Mouse (Mus musculus) cerebellum, postnatal 4 days (tissue): ENCODE data around the gene Tmprss3.
A peak's percentile ranks its signal among the peaks of the same experiment; 100 is the strongest.

ENCODE experiments used
- DNase-seq, 2 experiments: peaks; one replicate each; pipeline ENCODE4 v3.0.0; 2022; ENCODE audit warnings: low spot score in 2 of 2, mixed read lengths in 1 of 2

The Tmprss3 gene

DNA sequence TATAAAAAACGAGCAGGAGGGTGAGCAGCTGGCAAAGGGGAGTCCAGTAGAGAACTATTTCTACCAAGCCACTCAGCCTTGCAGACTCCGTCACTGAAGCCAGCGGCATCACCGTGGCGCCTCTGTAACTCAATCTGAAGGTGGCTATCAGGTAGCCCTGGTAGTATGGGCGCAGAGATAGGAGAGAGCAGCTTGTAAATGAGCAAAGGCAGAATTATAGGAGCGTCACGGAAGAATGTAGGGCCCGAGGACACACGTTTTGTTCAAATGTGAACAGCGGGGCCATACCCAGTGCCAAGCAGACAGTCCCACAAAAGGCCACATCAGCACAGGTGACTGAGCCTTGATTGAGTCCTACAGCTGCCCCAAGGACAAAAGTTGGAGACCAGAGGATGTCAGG is at the start of gene Tmprss3:
Gene Tmprss3 (minus strand): TSS at position 101 of the 400 bp plus-strand sequence.
- DNase-seq, result no peak

DNA sequence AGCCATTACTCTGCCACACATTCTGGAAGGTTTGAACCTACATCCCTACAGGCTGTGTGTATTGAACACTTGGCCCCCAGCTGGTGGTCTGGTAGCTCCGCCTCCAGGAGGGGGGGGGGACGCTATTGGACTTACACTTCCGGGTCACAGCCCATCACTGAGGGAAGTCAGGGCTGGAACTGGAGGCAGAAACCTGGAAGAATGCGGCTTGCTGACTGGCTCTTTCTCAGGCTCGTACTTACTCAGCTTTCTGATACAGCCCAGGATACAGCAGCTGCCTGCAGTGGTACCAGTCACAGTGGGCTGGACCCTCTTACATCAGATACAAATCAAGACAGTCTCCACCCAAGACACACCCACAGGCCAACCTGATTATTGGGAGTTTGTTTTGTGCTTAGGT is 48.4 kb upstream of the Tmprss3 start:
- DNase-seq, result no peak

DNA sequence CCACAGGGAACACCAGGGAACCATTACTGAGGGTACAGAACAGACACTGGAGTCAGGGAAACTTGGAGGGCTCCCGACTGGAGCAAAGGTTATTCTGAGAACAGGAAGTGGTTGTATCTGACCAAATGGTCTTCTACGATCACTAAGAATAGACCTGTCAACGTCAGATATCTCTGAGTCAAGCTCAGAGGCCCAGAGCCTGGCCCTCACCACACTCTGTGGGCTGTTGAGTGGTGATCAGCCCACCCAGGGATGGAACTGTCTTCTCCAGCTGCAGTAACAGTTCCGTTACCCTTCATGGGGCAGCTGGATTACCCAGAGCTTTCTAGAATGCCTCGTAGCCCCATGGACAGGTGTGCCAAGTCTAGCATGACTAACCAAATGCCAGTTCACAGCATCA is 46.5 kb upstream of the Tmprss3 start:
- no peak for DNase-seq

DNA sequence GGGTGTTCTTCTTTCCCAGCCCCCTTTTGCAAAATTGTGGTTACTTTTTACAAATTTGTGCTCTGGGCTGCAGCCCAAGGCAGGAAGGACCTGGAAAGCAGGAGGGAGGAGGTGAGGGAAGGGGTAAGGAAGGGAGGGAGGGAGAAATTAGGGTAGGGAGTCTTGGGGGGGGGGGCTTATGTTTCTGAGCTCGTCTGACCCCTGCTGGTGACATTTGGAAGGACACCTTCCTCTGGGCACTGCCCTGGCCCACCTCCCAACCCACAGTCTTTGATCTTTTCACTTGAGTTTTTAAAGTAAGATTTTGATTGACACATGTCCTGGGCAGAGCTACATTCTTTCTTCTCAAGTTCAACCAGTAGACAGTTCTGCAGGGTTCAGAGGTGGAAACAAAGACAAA is 44.0 kb upstream of the Tmprss3 start:
- no peak for DNase-seq

DNA sequence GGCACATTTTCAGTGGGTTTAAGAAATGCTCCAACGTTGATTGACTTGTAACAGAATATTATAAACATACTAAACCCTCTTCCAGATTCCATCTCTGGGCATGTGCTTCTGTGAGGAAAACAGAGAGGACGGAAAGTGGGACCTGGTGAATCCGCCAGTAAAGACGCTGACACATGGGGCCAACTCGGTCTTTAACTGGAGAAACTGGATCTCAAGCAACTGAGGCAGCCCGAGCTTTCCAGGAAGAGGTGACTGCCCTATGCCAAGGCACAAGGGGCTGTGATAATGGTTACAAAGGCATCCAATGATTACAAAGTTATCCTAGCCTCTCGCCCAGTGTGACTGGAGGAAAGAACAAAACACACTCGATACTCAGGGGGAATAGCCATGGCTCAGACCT is 42.4 kb upstream of the Tmprss3 start:
- peak in 1 of 2 experiments; percentile 16 for DNase-seq

DNA sequence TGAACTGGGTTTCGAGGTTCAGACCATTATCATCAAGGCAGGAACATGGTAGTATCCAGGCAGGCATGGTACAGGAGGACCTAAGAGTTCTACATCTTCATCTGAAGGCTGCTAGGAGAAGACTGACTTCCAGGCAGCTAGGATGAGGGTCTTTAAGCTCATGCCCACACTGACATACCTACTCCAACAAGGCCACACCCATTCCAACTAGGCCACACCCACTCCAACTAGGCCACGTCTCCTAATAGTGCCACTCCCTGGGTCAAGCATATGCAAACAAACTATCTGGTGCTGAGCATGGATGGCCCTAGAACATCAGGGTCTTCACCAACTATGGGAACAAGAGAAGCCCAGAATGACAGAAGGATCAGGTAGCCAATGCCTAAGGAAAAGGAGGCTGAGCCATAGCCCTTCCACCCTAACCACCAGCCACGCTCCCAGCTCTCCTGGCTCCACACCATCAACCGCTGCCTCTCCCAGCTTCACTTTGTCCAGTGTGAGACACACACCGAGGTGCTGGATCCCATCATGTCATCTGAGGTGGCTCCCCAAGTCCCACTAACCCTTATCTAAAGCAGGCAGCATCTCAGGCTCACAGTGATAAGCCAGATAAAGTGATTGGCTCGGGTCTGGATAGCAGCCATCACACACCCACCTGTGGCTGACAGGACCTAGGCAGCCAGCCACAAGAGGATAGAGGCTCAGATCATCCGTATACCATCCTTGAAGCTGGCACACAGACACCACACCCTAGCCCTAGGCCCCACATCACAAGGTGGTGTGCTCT is 39.6 kb upstream of the Tmprss3 start:
- peak in 1 of 2 experiments; percentile 15 for DNase-seq

DNA sequence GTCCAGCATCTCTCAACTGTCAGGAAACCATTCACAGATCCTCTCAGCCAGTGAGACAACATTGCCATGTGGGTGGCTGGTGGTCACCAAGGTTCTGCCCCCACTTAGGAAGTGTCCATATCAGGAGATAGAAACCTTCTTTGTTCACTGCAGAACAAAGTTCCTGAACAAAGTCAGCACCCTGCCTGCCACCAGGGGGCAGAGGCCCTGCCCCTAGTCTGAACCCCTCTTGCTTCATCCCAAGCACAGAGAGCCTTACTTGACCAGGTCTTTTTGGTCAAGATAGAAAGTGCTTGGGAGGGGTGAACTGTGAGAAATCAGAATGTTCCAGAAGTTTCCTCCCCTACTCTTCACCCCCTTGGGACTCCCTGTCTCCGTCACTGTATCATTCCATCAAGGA is 37.1 kb upstream of the Tmprss3 start:
- peak in 1 of 2 experiments; percentile 2 for DNase-seq

DNA sequence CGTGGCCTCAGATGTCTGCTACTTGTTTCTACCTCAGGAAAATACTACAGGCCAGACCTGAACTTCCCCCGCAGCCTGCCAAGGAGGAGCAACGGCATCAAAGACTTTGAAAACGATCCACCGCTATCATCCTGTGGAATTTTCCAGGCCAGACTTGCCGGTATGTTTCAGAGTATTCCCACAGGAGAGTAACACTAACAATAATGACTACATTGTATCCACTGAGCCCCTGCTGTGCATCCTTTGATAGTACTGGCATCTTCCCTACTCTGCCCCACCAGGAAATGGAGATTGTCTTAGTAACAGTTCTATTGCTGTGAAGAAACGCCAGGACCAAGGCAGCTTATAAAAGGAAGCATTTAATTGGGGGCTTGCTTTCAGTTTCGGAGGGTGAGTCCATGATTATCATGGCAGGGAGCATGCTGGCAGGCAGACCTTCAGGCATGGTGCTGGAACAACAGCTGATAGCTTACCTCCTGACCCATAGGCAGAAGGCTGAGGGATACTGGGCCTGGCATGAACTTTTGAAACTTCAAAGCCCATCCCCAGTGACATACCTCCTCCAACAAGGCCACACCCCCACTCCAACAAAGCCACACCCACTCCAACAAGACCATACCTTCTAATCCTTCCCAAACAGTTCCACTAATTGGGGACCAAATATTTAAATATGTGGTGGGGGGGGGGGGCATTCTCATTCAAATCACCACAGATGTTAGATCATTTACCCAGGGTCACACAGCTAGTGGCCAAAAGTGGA is 33.7 kb upstream of the Tmprss3 start:
- DNase-seq, result peak in 1 of 2 experiments; percentile 6

DNA sequence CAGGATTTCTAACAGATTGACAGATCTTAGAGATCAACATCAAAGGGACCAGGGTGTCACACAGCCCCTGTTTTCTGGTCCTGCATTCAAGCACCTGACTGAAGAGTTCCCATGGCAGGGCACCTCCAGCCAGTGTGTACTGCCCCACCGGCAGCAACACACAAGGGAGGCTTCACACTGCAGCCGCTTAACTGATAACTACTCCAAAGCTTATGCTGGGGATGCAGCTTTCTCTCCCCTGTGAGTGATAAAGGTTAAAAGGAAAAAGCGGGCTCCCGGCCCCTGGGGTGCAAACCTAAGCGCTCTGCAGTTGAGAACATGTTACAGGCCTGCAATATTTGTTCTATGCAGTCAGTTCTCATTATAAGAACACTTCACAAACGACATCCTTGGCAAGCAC is 33.0 kb upstream of the Tmprss3 start:
- peak in 1 of 2 experiments; percentile 13 for DNase-seq

DNA sequence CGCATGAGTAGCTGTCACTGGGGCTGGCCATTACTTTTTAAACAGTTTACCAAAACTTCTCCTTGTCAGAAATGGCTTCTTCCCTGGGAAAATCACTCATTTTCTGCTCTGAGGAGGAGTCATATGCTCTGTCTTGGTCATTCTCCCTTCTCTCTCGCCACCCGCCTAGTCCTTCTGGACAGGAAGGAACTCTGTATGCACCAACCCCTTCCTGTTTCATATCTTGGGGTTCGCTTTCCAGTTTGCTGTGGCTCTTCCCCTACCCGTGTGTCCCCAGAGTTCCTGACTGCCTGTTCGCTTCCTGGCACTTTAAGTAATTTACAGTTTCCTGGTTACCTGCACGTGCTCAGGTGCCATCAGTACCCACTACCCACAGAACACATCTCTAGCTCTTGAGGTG is 28.2 kb upstream of the Tmprss3 start:
- DNase-seq, result no peak

DNA sequence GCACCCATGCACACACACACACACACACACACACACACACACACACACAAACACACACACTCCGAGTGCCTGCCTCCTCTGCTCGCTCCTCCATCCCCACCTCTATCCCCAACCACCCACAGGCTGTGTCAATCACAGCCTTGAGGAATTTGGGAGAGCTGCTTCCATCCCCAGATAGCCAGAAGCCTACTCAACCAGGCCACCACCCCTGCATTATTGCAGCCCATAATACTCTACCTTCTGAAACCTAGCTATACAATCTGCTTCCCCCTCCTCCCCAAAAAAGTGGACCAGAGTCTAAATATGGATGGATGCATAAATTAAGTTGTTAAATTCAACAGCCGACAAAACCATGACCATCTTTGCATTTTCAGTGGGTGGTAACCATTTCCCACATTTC is 27.6 kb upstream of the Tmprss3 start:
- DNase-seq, result peak in 1 of 2 experiments; percentile 2

DNA sequence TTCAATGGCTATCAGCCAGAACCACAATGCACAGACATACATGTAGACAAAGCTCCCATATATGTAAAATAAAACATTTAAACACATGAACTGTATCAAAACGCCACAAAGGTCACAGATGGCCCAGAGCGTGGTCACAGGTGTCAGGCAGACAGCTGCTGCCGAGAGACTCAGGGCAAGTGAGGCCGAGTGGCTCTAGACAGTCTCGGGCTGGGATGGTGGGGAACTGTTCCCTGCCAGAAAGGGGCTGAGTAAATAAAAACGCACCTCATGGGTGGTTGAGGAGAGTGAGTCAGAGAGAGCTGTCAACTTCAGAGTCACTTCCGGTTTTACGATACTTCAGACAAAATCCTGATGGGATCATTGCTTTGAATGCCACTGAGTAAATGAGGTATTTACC is 25.8 kb upstream of the Tmprss3 start:
- DNase-seq, result no peak

DNA sequence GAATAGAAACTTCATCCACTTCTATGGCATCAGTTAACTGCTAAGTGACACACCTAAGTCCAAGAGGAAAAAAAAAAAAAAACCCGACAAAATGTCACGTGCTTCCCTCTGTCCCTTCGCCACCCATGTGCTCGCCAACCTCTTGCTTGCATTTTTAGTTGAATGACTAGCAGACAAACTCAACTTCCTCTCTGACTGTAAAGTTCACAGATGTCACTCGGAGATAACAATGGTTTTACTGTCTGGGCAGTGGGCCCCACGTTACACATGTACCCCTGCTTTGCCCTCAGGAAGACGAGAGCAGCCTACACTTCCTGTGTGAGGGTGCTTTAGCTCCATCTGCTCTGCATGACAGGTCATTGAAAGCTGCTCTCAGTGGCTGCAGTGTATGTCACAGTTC is 25.1 kb upstream of the Tmprss3 start:
- no peak for DNase-seq

DNA sequence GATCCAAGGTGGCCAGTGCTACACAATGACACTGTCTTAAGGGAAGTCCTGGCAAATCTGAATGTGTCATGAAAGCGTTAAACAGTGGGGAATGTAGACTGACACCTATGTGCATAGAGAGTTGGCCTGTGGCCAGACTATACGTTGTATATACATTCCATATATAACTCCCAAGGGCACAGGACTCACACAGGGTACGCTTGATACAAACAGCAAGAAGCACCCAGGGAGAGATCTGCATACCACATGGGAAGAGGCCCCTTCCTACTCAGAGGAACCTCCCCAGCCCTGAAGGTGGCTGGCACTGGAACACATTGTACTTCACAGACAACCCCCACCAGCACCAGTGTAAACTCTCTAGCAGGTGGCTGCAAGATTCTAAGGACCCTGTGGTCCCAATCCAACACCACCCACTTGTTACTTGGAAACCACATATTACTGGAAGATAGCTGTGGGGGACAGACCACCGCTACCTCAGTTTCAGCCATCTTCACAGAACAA is 24.1 kb upstream of the Tmprss3 start:
- no peak for DNase-seq

DNA sequence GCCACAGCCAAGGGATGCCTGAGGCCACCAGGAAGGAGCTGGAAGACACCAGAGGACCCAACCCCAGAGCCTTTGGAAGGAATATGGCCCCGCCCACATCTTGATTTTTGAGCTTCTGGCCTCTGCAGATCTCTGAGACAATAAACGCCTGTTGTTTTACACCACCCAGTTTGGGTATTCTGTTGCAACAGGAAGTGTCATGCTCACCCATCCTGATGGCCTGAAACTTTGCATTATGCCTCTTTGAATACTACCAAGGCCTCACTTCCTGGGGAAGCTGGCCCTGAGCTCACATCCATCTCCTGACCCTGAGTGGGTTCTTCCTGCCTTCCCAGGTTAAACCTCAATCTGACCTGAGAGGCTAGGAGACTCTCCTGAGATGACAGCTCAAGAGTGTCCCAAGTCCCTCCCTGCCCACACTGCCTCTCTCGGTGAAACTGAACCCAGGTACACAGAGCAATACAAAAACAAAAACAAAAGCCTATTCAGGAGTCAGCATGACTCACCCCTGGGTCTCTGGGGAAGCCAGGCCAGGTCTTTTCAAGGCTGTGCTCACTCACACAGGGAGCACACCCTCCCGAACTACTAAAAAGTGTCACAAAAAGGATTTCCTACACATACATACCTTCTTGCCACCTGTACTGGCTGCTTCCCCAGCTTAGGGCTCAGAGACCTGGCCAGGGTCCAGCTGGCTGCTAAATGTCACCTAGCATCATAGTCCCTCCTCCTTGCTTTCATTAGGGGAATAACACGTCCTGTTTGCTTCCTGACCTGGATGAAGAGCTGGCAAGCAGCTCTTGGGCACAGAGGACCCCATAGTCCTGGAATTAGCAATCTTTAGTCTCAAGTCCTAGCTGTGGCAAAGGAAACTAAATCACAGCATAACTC is 17.5 kb upstream of the Tmprss3 start:
- no peak for DNase-seq

DNA sequence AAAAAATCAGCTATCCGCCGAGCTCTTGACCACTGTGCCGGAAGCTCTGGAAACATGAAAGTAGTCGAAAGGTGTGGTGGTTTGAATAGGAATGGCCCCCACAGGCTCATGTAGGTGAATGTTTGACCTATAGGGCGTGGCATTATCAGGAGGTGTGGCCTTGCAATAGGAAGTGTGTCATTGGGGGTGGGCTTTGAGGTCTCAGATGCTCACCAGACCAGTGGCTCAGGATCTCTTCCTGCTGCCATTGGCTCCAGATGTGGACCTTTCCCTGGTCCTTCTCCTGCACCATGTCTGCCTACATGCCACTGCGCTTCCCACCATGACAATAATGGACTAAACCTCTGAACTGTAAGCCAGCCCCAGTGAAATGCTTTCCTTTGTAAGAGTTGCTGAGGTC is 13.1 kb upstream of the Tmprss3 start:
- DNase-seq, result no peak

DNA sequence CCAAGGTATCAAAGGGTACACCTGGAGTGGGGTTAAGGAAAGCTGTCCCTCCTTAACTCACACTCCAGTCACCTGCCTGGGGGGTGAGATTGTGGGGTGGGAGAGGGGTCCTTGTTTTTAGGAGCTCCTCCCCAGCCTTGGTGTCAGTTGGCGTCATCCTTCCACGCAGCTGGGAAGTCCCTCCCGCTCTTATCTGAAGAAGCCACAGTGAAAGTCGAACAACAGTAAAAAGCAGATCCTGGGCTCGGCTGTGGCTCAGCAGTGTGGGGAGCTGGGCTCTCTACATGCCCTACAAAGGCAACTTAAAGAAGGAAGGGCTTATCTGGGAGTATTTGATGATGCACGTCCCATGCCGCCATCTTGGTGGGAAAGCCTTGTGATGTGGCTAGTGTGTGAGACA is 11.5 kb upstream of the Tmprss3 start:
- DNase-seq, result no peak

DNA sequence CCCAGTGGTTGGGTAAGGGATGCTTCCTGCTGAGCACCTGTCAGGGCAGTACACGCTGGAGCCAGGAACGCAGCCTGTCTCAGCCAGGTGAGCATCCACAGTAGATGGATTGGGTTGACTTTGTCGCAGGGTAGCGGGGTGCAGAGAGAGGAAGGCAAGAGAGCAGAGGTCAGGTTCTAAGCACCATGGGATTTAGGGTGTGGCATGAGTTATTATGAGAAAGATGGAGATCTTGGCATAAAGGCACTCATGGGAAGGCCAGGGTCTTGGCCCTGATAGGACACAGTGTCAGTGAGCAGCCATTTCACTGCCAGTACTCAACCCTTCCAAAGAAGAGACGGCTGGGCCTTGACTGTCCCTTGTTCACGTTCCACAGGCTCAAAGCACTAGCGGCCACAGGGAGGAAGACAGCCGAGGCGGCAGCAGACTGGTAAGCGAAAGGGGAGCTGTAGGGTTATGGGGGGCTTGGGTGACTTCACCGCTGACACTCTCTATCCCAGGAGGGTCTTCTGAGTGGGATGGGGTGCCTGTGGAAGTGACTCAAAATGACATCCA is 10.7 kb upstream of the Tmprss3 start:
- no peak for DNase-seq

DNA sequence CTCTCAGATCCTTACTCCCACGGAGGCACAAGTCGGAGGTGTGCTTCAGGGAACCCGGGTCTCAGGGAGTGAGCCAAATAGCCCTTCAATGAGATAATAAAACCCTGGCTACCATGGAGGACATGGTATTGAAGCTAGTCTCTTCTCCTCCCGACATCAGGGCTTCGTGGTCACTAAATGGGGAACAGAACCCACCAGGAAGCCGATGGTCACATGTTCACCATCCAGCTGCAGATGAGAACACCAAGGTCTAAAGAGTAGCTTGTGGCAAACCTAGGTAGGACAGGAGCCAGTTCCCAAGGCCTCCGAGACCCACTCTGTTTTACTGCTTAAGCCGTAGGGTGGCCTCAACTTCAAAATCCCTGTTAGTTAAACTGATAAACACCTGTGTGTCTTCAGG is 9.9 kb upstream of the Tmprss3 start:
- DNase-seq, result no peak

DNA sequence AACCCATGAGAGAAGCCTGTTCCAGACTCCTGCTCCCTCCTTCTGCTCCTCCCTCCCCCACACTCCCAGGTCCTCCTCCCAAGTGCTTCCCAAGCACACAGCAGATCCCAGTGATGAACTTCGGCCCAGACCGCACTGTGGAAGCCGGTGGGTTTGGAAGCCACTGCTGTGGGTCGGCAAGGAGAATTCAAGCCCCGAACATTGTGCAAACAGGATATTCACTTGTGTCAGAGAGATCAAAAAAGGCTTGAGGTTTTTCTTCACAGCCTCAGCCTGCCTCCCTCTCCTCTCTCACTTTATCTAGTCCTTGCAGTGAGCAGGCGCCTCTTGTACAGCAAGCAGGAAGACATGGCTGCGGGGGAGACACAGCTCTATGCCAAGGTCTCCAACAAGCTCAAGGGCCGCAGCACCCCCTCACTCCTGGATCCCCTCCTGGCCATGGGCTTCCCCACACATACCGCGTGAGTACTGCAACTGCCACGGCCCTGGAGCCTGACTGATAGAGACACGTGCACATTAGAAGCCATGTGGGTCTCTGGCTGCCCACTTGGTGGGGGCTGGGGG is 9.1 kb upstream of the Tmprss3 start, which contains the start of gene Ubash3a:
Gene Ubash3a (plus strand): TSS at position 103 of the 564 bp plus-strand sequence.
- no peak for DNase-seq

DNA sequence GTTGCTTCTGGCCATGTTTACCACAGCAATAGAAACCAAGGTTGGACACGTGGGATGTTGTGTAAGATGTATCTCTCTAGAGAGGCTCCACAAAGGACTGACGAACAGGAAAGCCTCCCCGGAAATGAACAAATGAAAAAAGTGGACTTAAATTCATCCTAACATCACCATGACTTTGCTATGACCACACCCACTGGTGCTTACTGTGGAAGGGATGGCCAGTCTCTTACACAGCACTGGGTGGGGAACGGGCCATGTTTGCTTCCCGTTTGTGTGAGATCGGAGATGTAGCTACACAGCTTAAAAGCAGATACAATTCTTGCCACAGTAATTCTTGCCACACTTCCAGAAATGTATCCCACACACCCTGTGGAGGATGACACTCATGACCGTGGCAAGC is 2.5 kb downstream of the Tmprss3 start:
- DNase-seq, result no peak
